Mouse (Mus musculus) brown adipose tissue, adult 24 weeks (tissue): ENCODE results near the gene Tnfaip8l2. TPM values are rescaled to one million over a fixed set of nuclear protein-coding genes. Genes with fewer than 3 reads are reported as not detected.

Source experiments
- H3K27ac ChIP-seq: fragments of 200-500 bp; replicated peaks from 2 replicates; pipeline ENCODE4 v1.5.1; 2012; ENCODE audit warnings: low read depth, mild to moderate bottlenecking, low read length
- H3K4me1 ChIP-seq: fragments of 200-500 bp; 2 replicates; pipeline ENCODE4 v1.6.1; 2012; ENCODE audit warnings: low read length, mixed read lengths; ENCODE audit not compliant: control insufficient read depth, insufficient read depth, insufficient read length
- H3K4me3 ChIP-seq: fragments of 200-500 bp; 2 replicates; pipeline ENCODE4 v1.5.1; 2012; ENCODE audit warnings: low read depth, mild to moderate bottlenecking, low read length, moderate library complexity; ENCODE audit not compliant: insufficient read depth
- polyA plus RNA-seq: library from polyadenylated mRNA; stranded (reverse); fragments of >200 nt; gene quantifications from 2 replicates; pipeline ENCODE4 v1.2.4, GENCODE M21; 2012; ENCODE audit not compliant: missing spikeins, insufficient read depth, insufficient read length

The Tnfaip8l2 gene
- 2.7 and 2.8 TPM in 2 replicates for polyA plus RNA-seq

- Histone ChIP-seq H3K4me1 (no peaks in the 10 kb centered on the region), H3K4me3 (peak within 1 kb of the TSS; percentile 44), H3K27ac (peak within 1 kb of the TSS; percentile 68)
Measured at GRCm38 (mm10) chr3:95141952-95142616, at the start of gene Tnfaip8l2. TSS of gene Tnfaip8l2 (minus strand) at chr3:95142360.

GRCm38 (mm10) chr3:95186888-95187287, 44.7 kb upstream of the Tnfaip8l2 start:
- H3K4me1 ChIP-seq = no peaks in the 10 kb centered on the region
- H3K27ac ChIP-seq = no peak overlapping the region
- H3K4me3 ChIP-seq = no peak overlapping the region

GRCm38 (mm10) chr3:95186100-95186499, 43.9 kb upstream of the Tnfaip8l2 start:
- no peak overlapping the region for H3K27ac ChIP-seq
- no peaks in the 10 kb centered on the region for H3K4me1 ChIP-seq
- H3K4me3 ChIP-seq = no peak overlapping the region

- Histone ChIP-seq H3K4me3 (no peak overlapping the region), H3K4me1 (no peaks in the 10 kb centered on the region), H3K27ac (no peak overlapping the region)
Measured at GRCm38 (mm10) chr3:95184796-95185577, 42.8 kb upstream of the Tnfaip8l2 start.

GRCm38 (mm10) chr3:95181841-95182240, 39.7 kb upstream of the Tnfaip8l2 start:
- Histone ChIP-seq H3K4me3 (no peak overlapping the region), H3K27ac (no peak overlapping the region)

GRCm38 (mm10) chr3:95179890-95180289, 37.7 kb upstream of the Tnfaip8l2 start:
- no peak overlapping the region for H3K27ac ChIP-seq

More at GRCm38 (mm10) chr3:95181841-95182240, 39.7 kb upstream of the Tnfaip8l2 start:
- no peaks in the 10 kb centered on the region for H3K4me1 ChIP-seq

GRCm38 (mm10) chr3:95178948-95179347, 36.8 kb upstream of the Tnfaip8l2 start:
- Histone ChIP-seq H3K27ac (no peak overlapping the region), H3K4me3 (no peak overlapping the region), H3K4me1 (0 out of 2 replicates have a peak, but pooled peaks cover 2% of the 10 kb centered on the region)

More at GRCm38 (mm10) chr3:95179890-95180289, 37.7 kb upstream of the Tnfaip8l2 start:
- H3K4me3 ChIP-seq = no peak overlapping the region
- no peaks in the 10 kb centered on the region for H3K4me1 ChIP-seq

- H3K4me3 ChIP-seq = no peak overlapping the region
- 0 out of 2 replicates have a peak, but pooled peaks cover 3% of the 10 kb centered on the region for H3K4me1 ChIP-seq
Measured at GRCm38 (mm10) chr3:95177583-95177982, 35.4 kb upstream of the Tnfaip8l2 start.

GRCm38 (mm10) chr3:95176500-95176899, 34.3 kb upstream of the Tnfaip8l2 start:
- H3K27ac ChIP-seq = no peak overlapping the region
- 0 out of 2 replicates have a peak, but pooled peaks cover 3% of the 10 kb centered on the region for H3K4me1 ChIP-seq
- no peak overlapping the region for H3K4me3 ChIP-seq

More at GRCm38 (mm10) chr3:95177583-95177982, 35.4 kb upstream of the Tnfaip8l2 start:
- H3K27ac ChIP-seq = no peak overlapping the region

- H3K4me1 ChIP-seq = 0 out of 2 replicates have a peak, but pooled peaks cover 3% of the 10 kb centered on the region
- H3K27ac ChIP-seq = no peak overlapping the region
- H3K4me3 ChIP-seq = peak overlapping the region; percentile 53
Measured at GRCm38 (mm10) chr3:95174011-95174592, 31.9 kb upstream of the Tnfaip8l2 start.

- Histone ChIP-seq H3K27ac (no peak overlapping the region), H3K4me3 (peak overlapping the region; percentile 53), H3K4me1 (0 out of 2 replicates have a peak, but pooled peaks cover 3% of the 10 kb centered on the region)
Measured at GRCm38 (mm10) chr3:95173256-95173949, 31.2 kb upstream of the Tnfaip8l2 start.

- Histone ChIP-seq H3K27ac (no peak overlapping the region), H3K4me3 (peak overlapping the region; percentile 53; the same call in 1 of the 2 replicates)
Measured at GRCm38 (mm10) chr3:95172526-95173255, 30.5 kb upstream of the Tnfaip8l2 start.

GRCm38 (mm10) chr3:95171105-95171504, 28.9 kb upstream of the Tnfaip8l2 start:
- no peak overlapping the region for H3K4me3 ChIP-seq
- 0 out of 2 replicates have a peak, but pooled peaks cover 3% of the 10 kb centered on the region for H3K4me1 ChIP-seq
- H3K27ac ChIP-seq = no peak overlapping the region

More at GRCm38 (mm10) chr3:95172526-95173255, 30.5 kb upstream of the Tnfaip8l2 start:
- H3K4me1 ChIP-seq = 0 out of 2 replicates have a peak, but pooled peaks cover 3% of the 10 kb centered on the region

- no peak overlapping the region for H3K4me3 ChIP-seq
- H3K4me1 ChIP-seq = 0 out of 2 replicates have a peak, but pooled peaks cover 3% of the 10 kb centered on the region
- H3K27ac ChIP-seq = no peak overlapping the region
Measured at GRCm38 (mm10) chr3:95169996-95170395, 27.8 kb upstream of the Tnfaip8l2 start.
